Mouse (Mus musculus) activated CD4-positive, CD25-positive, alpha-beta regulatory T cell, adult 4 months (primary cell): ENCODE measurements around the gene Rab39b. TPM values are rescaled to one million over a fixed set of nuclear protein-coding genes. Genes with fewer than 3 reads are reported as not detected.

Source experiments
- ATAC-seq: one replicate; pipeline ENCODE4 v1.8.0; 2017
- polyA plus RNA-seq, 2 experiments: library from polyadenylated mRNA; unstranded; fragments of 100-300 nt; shearing (Covaris generic); gene quantifications; one replicate each; pipeline ENCODE4 v1.2.1; 2017

Gene Rab39b
- polyA plus RNA-seq: 1 to 10 TPM; 2.0 to 2.5 TPM

GRCm38 (mm10) chrX:75577582-75578324 is at the start of gene Rab39b:
Rab39b (minus strand) TSS chrX:75578231.
- ATAC-seq: peak; percentile 88

DNA sequence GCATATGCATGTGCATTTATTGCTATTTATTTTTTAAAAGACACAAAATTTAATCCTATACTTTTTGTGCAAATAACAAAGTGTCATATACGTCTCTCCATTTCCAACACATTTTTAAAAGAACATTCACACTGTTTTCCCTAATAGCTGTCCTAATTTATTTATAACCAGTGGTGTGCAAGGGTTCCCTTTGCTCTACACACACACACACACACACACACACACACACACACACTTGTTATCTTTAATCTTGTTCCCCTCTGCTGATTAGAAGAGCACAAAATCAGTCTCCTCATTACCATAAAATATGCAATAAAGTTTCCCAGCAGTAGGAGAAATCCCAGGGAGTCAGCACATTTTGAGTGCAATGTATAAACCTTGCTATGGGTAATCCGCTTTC is 508 bp upstream of the Rab39b start:
- no peak for ATAC-seq

Other genes with a start within 250 kb of the Rab39b start
- gene Fundc2, start 195.8 kb downstream of the Rab39b start, polyA plus RNA-seq: 100 to 1,000 TPM in 1 of 2 experiments, 10 to 100 TPM in 1; 81.2 to 141 TPM
- 1 to 10 TPM in 1 of 2 experiments, under 1 TPM in 1; 0.86 to 1.1 TPM for gene F8, start 195.6 kb downstream of the Rab39b start, polyA plus RNA-seq
- 10 to 100 TPM; 20.7 to 23.5 TPM for gene Cmc4, start 161.6 kb downstream of the Rab39b start, polyA plus RNA-seq
- 1 to 10 TPM; 8.4 to 8.8 TPM for gene Mtcp1, start 161.6 kb downstream of the Rab39b start, polyA plus RNA-seq
- 10 to 100 TPM; 58.3 to 60.1 TPM for gene Brcc3, start 161.6 kb downstream of the Rab39b start, polyA plus RNA-seq
- gene Vbp1, start 63.9 kb downstream of the Rab39b start, polyA plus RNA-seq: 100 to 1,000 TPM; 134 to 147 TPM